Mouse (Mus musculus) lung, adult 2 months (tissue): ENCODE data around the gene Plcb2.

Experiments
- CTCF ChIP-seq: fragments of 200-500 bp; IDR thresholded peaks from 2 replicates; pipeline ENCODE4 v1.5.1; 2011; ENCODE audit warnings: mild to moderate bottlenecking, low read length, control low read depth; ENCODE audit not compliant: insufficient read depth
- POLR2A ChIP-seq: fragments of 200-500 bp; IDR thresholded peaks from 2 replicates; pipeline ENCODE4 v1.6.1; 2011; ENCODE audit warnings: low read depth, mild to moderate bottlenecking, control low read depth, low read length, borderline replicate concordance; ENCODE audit errors: extremely low read depth

DNA sequence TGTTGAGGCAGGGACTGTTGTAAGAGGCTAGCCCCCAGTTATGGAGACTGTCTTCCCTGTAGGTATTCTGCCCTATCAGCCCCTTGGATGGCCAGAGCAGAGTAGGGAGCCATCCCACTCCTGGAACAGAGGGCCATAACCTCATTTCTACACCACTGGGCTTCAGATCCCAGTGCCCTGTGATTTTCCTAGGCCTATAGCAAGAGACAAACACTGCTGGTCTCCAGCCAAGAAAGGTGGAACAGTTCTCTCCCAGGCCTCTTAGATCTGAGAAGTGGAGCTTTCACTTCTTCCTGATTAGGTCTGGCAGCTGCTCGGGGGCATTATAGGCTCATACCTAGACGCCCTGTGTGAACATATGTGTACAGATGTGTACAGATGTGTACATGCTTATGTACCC, 48.1 kb upstream of the Plcb2 start:
- no peak for TF ChIP-seq POLR2A
- no peak for TF ChIP-seq CTCF
